Mouse (Mus musculus): ENCODE data around the gene Megf6.
A peak's percentile ranks its signal among the peaks of the same experiment; 100 is the strongest.

The Megf6 gene

GRCm38 (mm10) chr4:154217711-154218350 lies 47.3 kb downstream of the Megf6 start:
- no peak for DNase-seq

GRCm38 (mm10) chr4:154222773-154223172 lies 52.2 kb downstream of the Megf6 start:
- DNase-seq: no peak

- DNase-seq: no peak
Measured at GRCm38 (mm10) chr4:154224267-154224969, 53.9 kb downstream of the Megf6 start.

GRCm38 (mm10) chr4:154224970-154225309 lies 54.4 kb downstream of the Megf6 start:
- no peak for DNase-seq

- DNase-seq: no peak
Measured at GRCm38 (mm10) chr4:154226678-154227077, 56.1 kb downstream of the Megf6 start.

GRCm38 (mm10) chr4:154228336-154228735 lies 57.8 kb downstream of the Megf6 start:
- no peak for DNase-seq

- no peak for DNase-seq
Measured at GRCm38 (mm10) chr4:154229569-154229968, 59.0 kb downstream of the Megf6 start.

- no peak for DNase-seq
Measured at GRCm38 (mm10) chr4:154231380-154231779, 60.9 kb downstream of the Megf6 start.

- DNase-seq: no peak
Measured at GRCm38 (mm10) chr4:154232295-154232694, 61.8 kb downstream of the Megf6 start.

- no peak for DNase-seq
Measured at GRCm38 (mm10) chr4:154236001-154236400, 65.5 kb downstream of the Megf6 start.

- no peak for DNase-seq
Measured at GRCm38 (mm10) chr4:154236893-154237292, 66.4 kb downstream of the Megf6 start.

- no peak for DNase-seq
Measured at GRCm38 (mm10) chr4:154237306-154237705, 66.8 kb downstream of the Megf6 start.

GRCm38 (mm10) chr4:154239199-154239598 lies 68.7 kb downstream of the Megf6 start:
- DNase-seq: no peak

- DNase-seq: no peak
Measured at GRCm38 (mm10) chr4:154240608-154241007, 70.1 kb downstream of the Megf6 start.

- DNase-seq: no peak
Measured at GRCm38 (mm10) chr4:154245342-154245741, 74.8 kb downstream of the Megf6 start.

- DNase-seq: peak; percentile 71
Measured at GRCm38 (mm10) chr4:154246115-154247040, 75.8 kb downstream of the Megf6 start.

GRCm38 (mm10) chr4:154247207-154248091 lies 76.9 kb downstream of the Megf6 start:
- DNase-seq: no peak

GRCm38 (mm10) chr4:154248092-154248805 lies 77.7 kb downstream of the Megf6 start:
- no peak for DNase-seq

- no peak for DNase-seq
Measured at GRCm38 (mm10) chr4:154249316-154249715, 78.8 kb downstream of the Megf6 start.

GRCm38 (mm10) chr4:154252537-154253255 lies 82.2 kb downstream of the Megf6 start:
- DNase-seq: no peak

GRCm38 (mm10) chr4:154260755-154261154 lies 90.2 kb downstream of the Megf6 start:
- DNase-seq: no peak
